Mouse (Mus musculus): ENCODE measurements around the gene Dgkz. TPM values are rescaled to one million over a fixed set of nuclear protein-coding genes. Genes with fewer than 3 reads are reported as not detected.
A peak's percentile ranks its signal among the peaks of the same experiment; 100 is the strongest.

Dgkz gene
- polyA plus RNA-seq (2015; fragmentation: Nextera tagmentation; extraction: Ambion mirVana), result 52.0 and 52.1 TPM in 2 replicates

DNA sequence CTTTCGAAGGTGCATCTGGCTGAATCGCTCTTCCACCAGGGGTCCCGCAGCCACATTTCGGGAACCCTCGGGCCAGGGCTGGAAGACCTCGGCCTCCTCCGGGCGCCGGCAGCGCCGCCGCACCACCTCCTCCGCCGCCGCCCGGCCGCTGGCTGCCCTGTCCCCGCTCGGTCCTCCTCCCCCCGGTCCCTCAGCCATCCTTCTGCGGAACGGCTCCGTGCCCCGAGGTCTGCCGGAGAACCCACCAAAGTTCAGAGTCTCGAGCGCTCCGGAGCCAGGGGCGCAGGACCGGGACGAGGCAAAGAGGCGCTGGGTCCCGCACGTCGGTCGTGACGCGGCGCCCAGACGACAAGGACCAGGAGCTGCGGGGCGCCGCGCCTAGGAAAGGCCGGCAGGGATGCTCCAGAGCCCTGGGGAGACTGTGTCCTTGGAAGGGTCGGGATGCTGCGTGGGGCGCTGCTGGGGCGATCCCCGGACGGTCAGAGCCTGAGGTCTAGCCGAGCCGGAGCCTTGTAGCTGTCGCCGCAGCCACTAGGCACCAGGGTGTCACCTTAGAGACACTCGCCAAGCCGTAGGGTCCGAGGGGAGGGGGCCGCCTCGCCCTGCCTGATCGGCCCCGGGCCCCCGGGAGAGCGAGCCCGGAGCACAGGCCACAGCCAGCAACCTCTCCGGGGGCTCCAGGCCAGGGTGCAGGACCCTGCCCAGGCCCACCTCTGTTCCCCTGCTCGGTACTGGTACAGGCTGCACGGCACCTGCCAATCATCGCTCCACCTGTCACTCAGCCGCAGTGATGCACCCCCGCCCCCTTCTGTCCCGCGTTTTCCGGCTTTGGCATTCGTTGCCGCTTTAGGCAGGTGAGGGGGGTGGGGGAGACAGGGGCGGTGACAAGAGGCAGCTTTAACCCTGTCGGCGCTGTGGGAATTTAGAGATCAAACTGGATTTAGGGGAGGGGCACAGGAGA is at the start of gene Dgkz:
Gene Dgkz, minus strand, starts transcription at position 284 of the 961 bp plus-strand sequence.
- WGBS, result 1% methylated on average over 76 of the region's 79 CpGs

DNA sequence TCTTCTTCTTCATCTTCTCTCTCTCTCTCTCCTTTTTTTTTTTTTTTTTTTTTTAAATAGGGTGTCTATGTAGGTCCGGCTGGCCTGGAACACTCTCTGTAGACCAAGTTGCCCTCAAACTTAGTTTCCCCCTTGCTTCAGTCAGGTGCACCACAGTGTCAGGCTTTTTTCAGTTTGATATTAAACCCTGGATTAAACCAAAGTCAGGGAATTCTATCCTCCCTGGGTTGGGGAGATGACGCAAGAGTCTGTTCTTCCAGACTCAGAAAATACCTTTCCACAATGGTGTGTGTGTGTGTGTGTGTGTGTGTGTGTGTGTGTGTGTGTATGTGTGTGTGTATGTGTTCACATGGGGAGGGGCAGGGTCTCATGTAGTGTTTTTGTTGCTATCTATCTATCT is 49.5 kb upstream of the Dgkz start:
- Histone ChIP-seq H3K4me2 (replicated peaks; ENCODE audit: low read depth, low read length) (no peak overlapping the region), H3K36me3 (ENCODE audit: insufficient read depth, low read length) (no peaks in the 10 kb centered on the region), H3K9me3 (ENCODE audit: low read length) (no peaks in the 10 kb centered on the region), H3K27me3 (ENCODE audit: insufficient read depth, low read length) (peaks cover 3% of the 10 kb centered on the region; the same call in 1 of the 2 replicates), H3K27ac (ENCODE audit: low read length) (no peak overlapping the region), H3K4me1 (ENCODE audit: insufficient read depth, low read length) (peaks cover 15% of the 10 kb centered on the region), H3K9ac (replicated peaks; ENCODE audit: low read length) (no peak overlapping the region), H3K4me3 (ENCODE audit: low read length) (no peak overlapping the region)
- no peak for ATAC-seq (ENCODE audit: low FRiP score, low TSS enrichment)
- WGBS, result 93% methylated on average over 2 of the region's 2 CpGs

More for the DNA sequence above, at the start of gene Dgkz:
- Histone ChIP-seq H3K27ac (ENCODE audit: low read length) (no peak within 1 kb of the TSS), H3K4me2 (replicated peaks; ENCODE audit: low read depth, low read length) (peak within 1 kb of the TSS; percentile 66), H3K27me3 (ENCODE audit: insufficient read depth, low read length) (peaks cover 40% of the 10 kb centered on the region), H3K4me3 (ENCODE audit: low read length) (peak within 1 kb of the TSS; percentile 46), H3K4me1 (ENCODE audit: insufficient read depth, low read length) (peaks cover 33% of the 10 kb centered on the region), H3K36me3 (ENCODE audit: insufficient read depth, low read length) (no peaks in the 10 kb centered on the region), H3K9ac (replicated peaks; ENCODE audit: low read length) (peak within 1 kb of the TSS; percentile 58), H3K9me3 (ENCODE audit: low read length) (no peaks in the 10 kb centered on the region)
- ATAC-seq (ENCODE audit: low FRiP score, low TSS enrichment), result 0 out of 2 replicates have a peak, but pooled peaks have one; percentile 18

DNA sequence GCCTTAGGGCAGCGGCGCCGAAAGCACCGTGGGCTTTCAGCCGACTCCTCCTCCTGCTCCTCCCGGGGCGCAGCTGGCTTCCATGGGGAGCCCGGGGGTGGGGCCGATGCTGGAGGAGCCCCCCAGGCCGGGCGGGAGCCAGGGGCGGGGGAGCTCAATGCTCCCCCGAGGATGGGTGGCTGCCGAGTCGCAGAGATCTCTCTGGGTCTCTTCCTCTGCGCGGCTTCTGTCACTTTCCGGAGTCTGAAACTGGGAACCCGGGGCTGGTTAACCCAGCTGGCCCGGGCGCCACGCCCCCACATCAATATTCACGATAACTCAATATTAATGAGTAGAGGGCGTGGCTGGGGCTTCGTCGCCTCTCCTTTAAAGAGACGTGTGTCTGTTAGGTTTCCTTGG is 48.6 kb upstream of the Dgkz start, which contains the start of gene Creb3l1:
Gene Creb3l1, minus strand, starts transcription at position 229 of the 399 bp plus-strand sequence.
- no peaks in the 10 kb centered on the region for H3K9me3 ChIP-seq (ENCODE audit: low read length)
- peak within 1 kb of the TSS; percentile 83 for H3K9ac ChIP-seq (replicated peaks; ENCODE audit: low read length)
- peak within 1 kb of the TSS; percentile 96 for H3K4me2 ChIP-seq (replicated peaks; ENCODE audit: low read depth, low read length)
- no peaks in the 10 kb centered on the region for H3K36me3 ChIP-seq (ENCODE audit: insufficient read depth, low read length)
- ATAC-seq (ENCODE audit: low FRiP score, low TSS enrichment), result peak; percentile 43; the same call in 1 of the 2 replicates
- 0% methylated on average over 22 of the region's 27 CpGs for WGBS
- peaks cover 3% of the 10 kb centered on the region; the same call in 1 of the 2 replicates for H3K27me3 ChIP-seq (ENCODE audit: insufficient read depth, low read length)
- H3K4me1 ChIP-seq (ENCODE audit: insufficient read depth, low read length), result peaks cover 23% of the 10 kb centered on the region
- H3K4me3 ChIP-seq (ENCODE audit: low read length), result peak within 1 kb of the TSS; percentile 82
- peak within 1 kb of the TSS; percentile 72 for H3K27ac ChIP-seq (ENCODE audit: low read length)

DNA sequence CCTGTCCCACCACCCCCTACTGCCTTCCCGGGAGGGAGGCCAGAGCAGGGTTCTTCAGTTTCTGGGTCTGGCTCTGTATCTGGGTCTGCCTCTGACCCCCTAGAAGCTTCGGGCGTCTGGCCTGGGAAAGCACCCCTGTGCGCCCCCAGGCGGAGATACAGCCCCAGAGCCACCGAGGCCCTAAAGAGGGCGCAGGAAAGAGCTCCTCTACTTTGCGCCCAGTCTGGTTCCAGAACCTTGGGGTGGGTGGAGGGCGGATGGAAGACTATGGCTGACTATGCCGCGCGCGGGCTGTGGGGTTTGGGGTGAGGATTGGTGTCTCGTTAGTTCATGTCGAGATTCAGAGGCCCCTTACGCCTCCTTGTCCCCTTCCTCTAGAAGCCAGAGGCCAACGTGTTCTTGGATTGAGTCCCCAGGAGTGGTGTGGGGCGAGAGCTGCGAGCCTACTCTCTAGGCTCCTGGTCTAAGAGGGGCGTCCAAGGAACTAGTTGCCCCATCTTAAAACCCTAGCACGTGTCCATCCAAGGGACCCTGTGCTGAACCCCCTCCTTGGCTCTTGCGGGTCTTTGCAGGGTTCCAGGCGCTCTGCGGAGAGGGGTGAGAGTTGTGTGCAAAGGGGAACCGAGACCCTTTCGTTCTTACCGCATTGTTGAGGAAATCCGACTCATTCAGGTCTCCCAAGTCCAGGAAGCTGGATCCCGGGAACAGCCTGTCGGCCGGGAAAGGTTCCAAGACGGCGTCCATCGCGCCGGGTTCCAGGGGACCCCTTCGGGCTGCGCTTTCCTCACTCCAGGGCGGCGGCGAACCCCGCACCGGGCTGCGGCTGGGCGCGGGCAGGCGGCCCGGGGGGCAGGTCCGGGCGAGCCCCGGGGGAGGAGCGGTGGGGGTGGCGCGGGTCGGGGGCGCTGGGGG is 48.0 kb upstream of the Dgkz start:
- peak overlapping the region; percentile 83 for H3K9ac ChIP-seq (replicated peaks; ENCODE audit: low read length)
- H3K4me1 ChIP-seq (ENCODE audit: insufficient read depth, low read length), result peaks cover 25% of the 10 kb centered on the region
- no peaks in the 10 kb centered on the region for H3K9me3 ChIP-seq (ENCODE audit: low read length)
- H3K4me3 ChIP-seq (ENCODE audit: low read length), result peak overlapping the region; percentile 82
- peak overlapping the region; percentile 96 for H3K4me2 ChIP-seq (replicated peaks; ENCODE audit: low read depth, low read length)
- peak overlapping the region; percentile 72 for H3K27ac ChIP-seq (ENCODE audit: low read length)
- peak; percentile 44; the same call in 1 of the 2 replicates for ATAC-seq (ENCODE audit: low FRiP score, low TSS enrichment)
- 4% methylated on average over 46 of the region's 56 CpGs for WGBS
- peaks cover 3% of the 10 kb centered on the region; the same call in 1 of the 2 replicates for H3K27me3 ChIP-seq (ENCODE audit: insufficient read depth, low read length)
- H3K36me3 ChIP-seq (ENCODE audit: insufficient read depth, low read length), result no peaks in the 10 kb centered on the region

DNA sequence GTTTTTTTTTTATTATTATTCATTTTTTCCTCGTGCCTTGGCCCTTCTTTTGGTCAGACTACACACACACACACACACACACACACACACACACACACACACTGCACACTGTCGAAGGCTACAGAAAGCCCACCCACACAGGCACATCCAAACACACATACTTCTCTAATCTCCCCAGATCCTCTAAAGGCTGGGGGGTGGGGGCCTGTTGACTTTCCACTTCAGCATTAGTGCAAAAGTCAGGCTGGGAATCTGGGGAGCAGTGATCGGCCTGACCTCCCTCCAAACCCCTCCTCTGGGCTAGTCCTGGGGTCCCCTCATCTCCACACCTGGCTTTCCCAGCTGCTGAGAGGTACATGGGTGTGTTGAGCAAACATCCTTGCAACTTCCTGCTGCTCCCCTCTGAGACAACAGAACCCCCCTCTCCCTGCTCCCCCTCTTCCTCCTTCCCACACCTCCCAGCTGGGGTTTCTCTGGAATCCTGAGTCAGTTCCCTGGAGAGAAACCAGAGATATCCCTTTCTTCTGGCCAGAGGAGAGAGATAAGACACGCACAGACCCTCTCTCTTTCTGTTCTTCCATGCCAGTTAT is 45.1 kb upstream of the Dgkz start:
- H3K4me3 ChIP-seq (ENCODE audit: low read length), result 0 out of 2 replicates have a peak overlapping the region, but pooled peaks have one; percentile 11
- no peaks in the 10 kb centered on the region; the same call in 1 of the 2 replicates for H3K27me3 ChIP-seq (ENCODE audit: insufficient read depth, low read length)
- 36% methylated on average over 4 of the region's 4 CpGs for WGBS
- H3K4me2 ChIP-seq (replicated peaks; ENCODE audit: low read depth, low read length), result peak overlapping the region; percentile 31
- 0 out of 2 replicates have a peak overlapping the region, but pooled peaks have one; percentile 27 for H3K9ac ChIP-seq (replicated peaks; ENCODE audit: low read length)
- peaks cover 46% of the 10 kb centered on the region for H3K4me1 ChIP-seq (ENCODE audit: insufficient read depth, low read length)
- H3K36me3 ChIP-seq (ENCODE audit: insufficient read depth, low read length), result no peaks in the 10 kb centered on the region
- peak overlapping the region; percentile 80 for H3K27ac ChIP-seq (ENCODE audit: low read length)
- no peak for ATAC-seq (ENCODE audit: low FRiP score, low TSS enrichment)
- H3K9me3 ChIP-seq (ENCODE audit: low read length), result no peaks in the 10 kb centered on the region

DNA sequence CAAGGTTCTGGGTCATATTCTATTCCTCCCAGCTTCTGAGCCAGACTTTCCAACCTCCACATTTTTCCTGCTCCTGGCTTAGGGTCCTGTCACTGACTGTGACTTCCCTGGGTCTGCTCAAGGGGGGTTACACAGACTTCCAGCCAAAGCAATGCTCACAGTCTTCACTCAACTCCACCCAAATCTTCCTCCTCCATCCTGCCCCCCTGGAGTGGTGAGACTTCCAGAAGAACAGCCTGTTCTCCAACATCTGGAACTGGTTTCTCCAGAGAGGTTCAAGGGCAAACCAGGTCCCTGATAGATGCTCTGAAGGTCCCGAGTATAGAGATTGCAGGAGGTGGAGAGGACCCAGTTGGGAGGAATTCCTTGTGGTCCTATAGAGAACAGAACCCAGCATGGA is 41.8 kb upstream of the Dgkz start:
- H3K4me3 ChIP-seq (ENCODE audit: low read length), result no peak overlapping the region
- WGBS, result 39% methylated on average over 1 of the region's 1 CpGs
- H3K27ac ChIP-seq (ENCODE audit: low read length), result peak overlapping the region; percentile 83
- no peak overlapping the region for H3K4me2 ChIP-seq (replicated peaks; ENCODE audit: low read depth, low read length)
- H3K9ac ChIP-seq (replicated peaks; ENCODE audit: low read length), result no peak overlapping the region
- peaks cover 51% of the 10 kb centered on the region for H3K4me1 ChIP-seq (ENCODE audit: insufficient read depth, low read length)
- no peaks in the 10 kb centered on the region for H3K27me3 ChIP-seq (ENCODE audit: insufficient read depth, low read length)
- H3K36me3 ChIP-seq (ENCODE audit: insufficient read depth, low read length), result no peaks in the 10 kb centered on the region
- no peak for ATAC-seq (ENCODE audit: low FRiP score, low TSS enrichment)
- no peaks in the 10 kb centered on the region for H3K9me3 ChIP-seq (ENCODE audit: low read length)

DNA sequence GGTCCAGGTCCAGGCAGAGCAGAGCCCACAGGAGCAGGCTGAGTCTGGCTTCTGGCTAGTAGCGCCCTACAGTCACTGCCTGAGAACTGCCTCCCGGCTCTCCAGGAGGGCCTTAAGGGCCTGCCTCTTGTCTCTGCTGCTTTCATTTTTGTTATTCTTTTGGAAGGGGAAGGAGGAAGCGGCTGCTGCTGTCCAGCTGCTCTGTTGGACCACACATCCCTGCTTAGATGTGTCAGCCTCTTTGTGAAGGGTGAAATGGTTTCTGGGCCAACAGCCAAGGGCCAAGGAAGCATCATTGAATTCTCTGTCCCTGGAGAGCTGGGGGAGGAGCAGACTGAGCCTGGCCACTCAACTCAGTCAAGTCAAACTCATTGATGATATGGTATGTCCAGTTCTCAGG is 41.3 kb upstream of the Dgkz start:
- H3K4me2 ChIP-seq (replicated peaks; ENCODE audit: low read depth, low read length), result peak overlapping the region; percentile 20; the same call in 1 of the 2 replicates
- no peaks in the 10 kb centered on the region for H3K27me3 ChIP-seq (ENCODE audit: insufficient read depth, low read length)
- 18% methylated on average over 3 of the region's 3 CpGs for WGBS
- H3K4me3 ChIP-seq (ENCODE audit: low read length), result no peak overlapping the region
- peak overlapping the region; percentile 83 for H3K27ac ChIP-seq (ENCODE audit: low read length)
- no peaks in the 10 kb centered on the region for H3K9me3 ChIP-seq (ENCODE audit: low read length)
- ATAC-seq (ENCODE audit: low FRiP score, low TSS enrichment), result peak; percentile 36
- no peaks in the 10 kb centered on the region for H3K36me3 ChIP-seq (ENCODE audit: insufficient read depth, low read length)
- peaks cover 55% of the 10 kb centered on the region for H3K4me1 ChIP-seq (ENCODE audit: insufficient read depth, low read length)
- no peak overlapping the region for H3K9ac ChIP-seq (replicated peaks; ENCODE audit: low read length)

DNA sequence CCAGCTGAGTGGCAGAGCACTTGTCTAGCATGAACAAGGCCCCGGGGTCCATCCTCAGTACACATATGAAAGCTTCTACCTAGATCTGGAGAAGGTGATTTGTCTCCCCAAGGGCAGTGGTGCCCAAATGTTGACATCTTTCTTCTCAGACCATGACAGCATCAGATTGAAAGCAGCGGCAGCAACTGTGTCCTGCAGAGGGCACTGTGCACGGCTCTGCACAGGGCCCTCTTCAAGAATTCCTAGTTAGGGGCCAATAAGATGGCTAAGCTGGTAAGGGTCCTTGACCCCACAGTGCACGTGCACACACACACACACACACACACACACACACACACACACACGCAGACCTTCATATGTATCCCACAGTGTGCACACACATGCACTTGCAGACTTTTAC is 39.2 kb upstream of the Dgkz start:
- no peaks in the 10 kb centered on the region for H3K27me3 ChIP-seq (ENCODE audit: insufficient read depth, low read length)
- no peak overlapping the region for H3K4me3 ChIP-seq (ENCODE audit: low read length)
- no peak overlapping the region for H3K4me2 ChIP-seq (replicated peaks; ENCODE audit: low read depth, low read length)
- H3K27ac ChIP-seq (ENCODE audit: low read length), result no peak overlapping the region
- no peak overlapping the region for H3K9ac ChIP-seq (replicated peaks; ENCODE audit: low read length)
- WGBS, result 85% methylated on average over 5 of the region's 5 CpGs
- H3K36me3 ChIP-seq (ENCODE audit: insufficient read depth, low read length), result no peaks in the 10 kb centered on the region
- ATAC-seq (ENCODE audit: low FRiP score, low TSS enrichment), result no peak
- H3K9me3 ChIP-seq (ENCODE audit: low read length), result no peaks in the 10 kb centered on the region
- peaks cover 50% of the 10 kb centered on the region for H3K4me1 ChIP-seq (ENCODE audit: insufficient read depth, low read length)

DNA sequence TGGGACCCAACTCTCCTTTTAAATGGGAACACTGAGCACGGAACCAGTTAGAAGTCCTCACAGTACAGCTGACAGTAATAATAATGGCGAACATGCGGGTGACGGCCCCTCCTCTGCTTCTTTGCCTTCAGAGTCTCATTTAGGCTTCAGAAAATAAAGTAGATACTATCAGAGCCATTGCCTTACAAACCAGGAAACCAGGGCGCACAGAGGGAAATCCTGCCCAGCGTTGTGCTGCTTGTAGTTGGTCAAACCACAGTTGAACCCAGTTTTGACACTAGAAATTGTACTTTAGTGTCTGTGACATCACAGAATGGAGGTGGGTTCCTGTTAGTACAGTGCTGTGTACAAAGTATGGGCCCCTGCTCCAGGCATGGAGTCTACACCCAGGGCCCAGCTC is 38.6 kb upstream of the Dgkz start:
- no peak overlapping the region for H3K27ac ChIP-seq (ENCODE audit: low read length)
- no peaks in the 10 kb centered on the region for H3K27me3 ChIP-seq (ENCODE audit: insufficient read depth, low read length)
- H3K36me3 ChIP-seq (ENCODE audit: insufficient read depth, low read length), result no peaks in the 10 kb centered on the region
- H3K9ac ChIP-seq (replicated peaks; ENCODE audit: low read length), result no peak overlapping the region
- 70% methylated on average over 6 of the region's 6 CpGs for WGBS
- H3K9me3 ChIP-seq (ENCODE audit: low read length), result no peaks in the 10 kb centered on the region
- ATAC-seq (ENCODE audit: low FRiP score, low TSS enrichment), result no peak
- peaks cover 52% of the 10 kb centered on the region for H3K4me1 ChIP-seq (ENCODE audit: insufficient read depth, low read length)
- no peak overlapping the region for H3K4me3 ChIP-seq (ENCODE audit: low read length)
- H3K4me2 ChIP-seq (replicated peaks; ENCODE audit: low read depth, low read length), result no peak overlapping the region
